Mouse (Mus musculus): ENCODE data around the gene Ankrd54.

- TF ChIP-seq KAT2A (IDR thresholded peaks at IDR 0.05; ENCODE audit: insufficient replicate concordance, low read length) (no peak), POLR2A (IDR thresholded peaks at IDR 0.05; ENCODE audit: low read depth, low read length) (no peak), RCOR1 (conservative IDR thresholded peaks at IDR 0.05; ENCODE audit: low read depth, low read length) (no peak)
Observed at GRCm38 (mm10) chr15:79111774-79112173, 49.1 kb upstream of the Ankrd54 start.
